Mouse (Mus musculus) adrenal gland, postnatal 14 days (tissue): ENCODE data around the gene Hspa1a. TPM values are rescaled to one million over a fixed set of nuclear protein-coding genes. Genes with fewer than 3 reads are reported as not detected.
A peak's percentile ranks its signal among the peaks of the same experiment; 100 is the strongest.

ENCODE experiments used
- DNase-seq: peaks from one replicate; pipeline ENCODE4 v3.0.0; 2021; ENCODE audit warnings: mixed read lengths
- total RNA-seq: library from RNA; stranded (reverse); gene quantifications from 2 replicates; pipeline ENCODE4 v1.2.3, GENCODE M21; 2021

Hspa1a gene
- total RNA-seq, 1 experiment from 2014 or later: 38.7 TPM

DNA sequence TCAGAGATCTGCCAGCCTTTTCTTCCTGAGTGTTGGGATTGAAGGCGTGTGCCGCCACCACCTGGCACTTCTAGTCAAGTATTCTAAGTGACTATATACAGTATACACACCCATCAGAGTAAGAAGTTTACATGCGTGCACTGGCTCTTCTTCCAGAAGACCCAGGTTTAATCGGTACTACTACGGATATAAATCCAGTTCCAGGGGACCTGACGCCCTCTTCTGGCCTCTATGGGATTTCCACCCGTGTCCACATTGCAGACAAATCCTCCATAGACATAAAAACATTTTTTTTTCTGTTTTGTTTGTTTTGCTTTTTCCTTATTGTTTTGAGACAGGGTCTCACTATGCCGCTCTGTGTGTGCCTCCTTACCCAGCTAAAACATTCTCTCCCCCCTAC is 24.4 kb downstream of the Hspa1a start:
- peak; percentile 64 for DNase-seq

DNA sequence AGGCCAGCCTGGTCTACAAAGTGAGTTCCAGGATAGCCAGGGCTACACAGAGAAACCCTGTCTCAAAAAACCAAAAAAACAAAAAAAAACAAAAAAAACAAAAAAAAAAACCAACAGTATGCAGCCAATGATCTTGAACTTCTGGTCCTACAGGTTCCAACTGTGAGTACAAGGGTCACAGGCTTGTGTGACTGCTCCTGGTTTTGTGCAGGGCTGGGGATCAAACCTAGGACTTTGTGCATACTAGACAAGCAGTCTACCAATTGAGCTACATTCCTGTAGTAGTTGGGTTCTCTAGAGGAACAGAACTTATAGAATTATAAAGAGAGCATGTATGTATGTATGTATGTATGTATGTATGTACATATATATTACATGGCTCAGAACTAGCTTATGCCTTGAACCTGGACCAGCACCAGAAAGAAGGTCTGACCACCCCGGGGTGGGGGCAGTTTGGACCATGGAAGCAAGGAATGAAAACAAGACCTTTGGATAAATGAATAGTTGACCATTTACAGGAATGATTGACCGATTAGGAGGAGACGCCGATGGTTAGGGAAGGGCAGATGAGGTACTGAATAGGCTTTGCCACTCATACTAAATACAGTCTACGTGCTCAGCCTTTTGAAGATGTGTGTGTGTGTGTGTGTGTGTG is 25.3 kb downstream of the Hspa1a start:
- no peak for DNase-seq

DNA sequence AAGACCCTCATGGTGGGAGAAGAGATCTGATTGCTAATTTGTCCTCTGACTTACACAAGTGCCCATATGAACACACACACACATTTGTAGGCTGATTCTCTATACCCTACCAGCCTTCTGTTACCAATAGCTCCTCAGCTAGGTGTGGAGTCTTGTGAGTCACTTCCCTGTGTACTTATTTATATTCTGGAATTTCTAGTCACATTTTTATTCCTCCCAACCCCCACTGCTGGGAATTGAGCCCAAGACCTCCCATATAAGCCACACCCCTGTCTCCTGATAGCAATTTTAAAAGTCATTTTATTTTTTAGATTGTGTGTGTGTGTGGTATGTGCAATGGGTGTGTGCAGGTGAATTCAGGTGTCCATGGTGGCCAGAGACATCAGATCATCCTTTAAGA is 27.6 kb downstream of the Hspa1a start:
- no peak for DNase-seq

DNA sequence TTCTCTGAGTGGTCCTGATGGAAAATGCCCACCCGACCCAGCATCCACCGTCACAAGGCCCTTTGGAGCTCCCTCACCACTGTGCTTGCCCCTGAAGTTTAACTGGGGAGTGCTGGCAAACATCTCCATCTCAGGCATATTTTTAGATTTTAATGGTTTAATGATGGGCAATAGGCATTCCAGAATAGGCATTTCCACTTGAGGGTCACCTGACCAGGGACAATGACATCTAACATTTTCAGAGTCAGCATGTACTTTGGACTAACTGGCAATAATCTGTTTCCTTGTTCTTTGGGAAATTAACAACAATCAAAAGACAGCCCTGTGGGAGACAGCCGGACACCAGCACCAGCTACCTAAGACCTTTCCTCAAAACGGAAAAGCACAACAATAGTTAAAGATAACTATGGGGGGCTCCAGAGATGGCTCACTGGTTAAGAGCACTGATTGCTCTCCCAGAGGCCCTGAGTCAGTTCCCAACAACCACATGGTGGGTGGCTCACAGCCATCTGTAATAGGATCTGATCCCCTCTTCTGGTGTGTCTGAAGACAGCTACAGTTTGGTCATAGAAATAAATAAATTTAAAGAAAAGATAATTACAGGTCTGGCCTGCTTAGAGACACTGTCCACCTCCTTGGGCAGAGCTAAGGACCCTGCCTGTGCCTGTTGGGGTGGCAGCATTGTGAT is 28.7 kb downstream of the Hspa1a start:
- no peak for DNase-seq

DNA sequence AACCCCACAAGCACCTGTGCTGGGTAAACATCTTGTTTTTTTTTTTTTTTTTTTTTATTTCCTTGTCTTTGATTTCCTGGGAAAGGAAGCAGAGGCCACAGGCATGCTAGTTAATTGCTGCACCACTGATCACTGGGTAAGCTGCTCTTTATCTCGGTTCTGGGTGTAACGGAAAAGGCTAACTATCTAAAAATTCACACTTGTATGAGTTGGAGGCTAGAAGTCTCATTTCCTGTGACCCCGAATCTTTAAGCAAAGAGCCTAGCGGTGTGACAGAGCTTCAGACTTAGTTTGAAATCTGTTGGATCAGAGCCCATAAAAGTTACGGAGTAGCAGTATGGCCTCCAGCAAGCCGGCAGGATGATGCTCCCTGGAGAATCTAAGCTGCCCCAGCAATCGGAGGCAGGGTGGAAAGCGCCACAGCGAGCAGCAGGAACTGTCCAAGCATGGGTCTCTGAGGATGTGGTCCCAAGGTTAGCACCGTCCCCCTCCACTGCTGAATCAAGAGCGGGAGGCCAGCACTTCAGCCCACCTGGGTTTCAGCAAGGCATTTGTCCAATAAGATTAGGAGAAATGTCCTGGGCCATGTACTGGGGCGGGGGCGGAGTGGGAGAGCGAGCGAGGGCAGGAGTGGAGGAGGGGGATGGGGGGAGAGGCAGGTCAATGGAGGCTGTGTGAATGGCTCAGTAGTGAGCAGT is 30.5 kb downstream of the Hspa1a start:
- peak; percentile 53 for DNase-seq

DNA sequence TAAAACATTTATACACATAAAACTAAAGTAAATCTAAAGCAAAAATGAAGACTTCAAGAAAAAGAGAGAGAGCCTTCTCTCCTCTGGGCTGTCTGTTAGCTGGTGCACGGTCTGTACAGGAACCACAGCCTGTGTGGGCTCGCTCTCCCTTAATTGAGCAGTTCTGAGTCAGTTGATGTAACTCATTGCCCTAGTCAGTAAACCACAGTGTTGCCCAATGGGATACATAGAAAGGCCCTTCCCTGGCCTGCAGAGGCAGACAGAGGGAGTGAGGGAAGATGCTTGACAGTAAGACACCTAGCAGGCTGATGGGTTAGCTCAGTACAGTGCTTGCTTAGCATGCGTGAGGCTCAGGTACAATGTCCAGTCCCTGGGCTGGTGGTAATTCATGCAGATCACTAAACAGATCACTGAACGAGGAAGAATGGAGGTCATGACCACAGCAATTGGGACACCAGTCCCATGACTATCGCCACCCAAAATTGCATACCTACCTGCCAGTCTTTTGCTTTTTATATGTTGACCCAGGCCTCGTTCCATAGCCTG is 33.9 kb downstream of the Hspa1a start:
- DNase-seq: no peak

DNA sequence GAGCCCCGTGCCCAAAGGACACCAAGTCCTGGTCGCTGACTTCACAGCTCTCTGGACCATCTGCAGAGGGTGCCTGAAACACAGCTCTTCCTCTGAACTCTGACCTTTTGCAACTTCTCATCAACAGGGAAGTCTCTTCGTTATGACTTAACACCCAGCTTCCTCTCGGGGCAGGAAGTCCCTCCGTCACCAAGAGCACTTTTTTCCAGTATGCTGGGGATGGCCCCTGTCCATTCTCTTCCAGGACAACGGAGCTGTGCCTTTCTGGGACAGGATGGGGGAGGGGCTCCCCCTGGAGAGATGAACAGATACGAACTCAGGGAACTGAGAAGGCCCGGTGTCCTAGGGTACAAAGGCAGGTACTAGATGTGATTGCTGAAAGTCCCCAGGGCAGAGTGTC is 37.1 kb downstream of the Hspa1a start:
- peak; percentile 48 for DNase-seq

DNA sequence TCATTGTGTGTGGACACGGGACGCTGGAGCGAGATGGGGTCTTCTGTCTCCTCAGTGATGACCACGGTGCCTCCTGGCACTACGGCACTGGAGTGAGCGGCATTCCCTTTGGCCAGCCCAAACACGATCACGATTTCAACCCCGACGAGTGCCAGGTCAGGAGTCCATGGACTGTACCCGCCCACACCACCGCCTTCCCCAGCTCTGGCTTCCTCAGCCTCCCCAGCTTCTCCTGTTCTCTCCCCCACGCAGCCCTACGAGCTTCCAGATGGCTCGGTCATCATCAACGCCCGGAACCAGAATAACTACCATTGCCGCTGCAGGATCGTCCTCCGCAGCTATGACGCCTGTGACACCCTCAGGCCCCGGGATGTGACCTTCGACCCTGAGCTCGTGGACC is 37.9 kb downstream of the Hspa1a start:
- DNase-seq: no peak

DNA sequence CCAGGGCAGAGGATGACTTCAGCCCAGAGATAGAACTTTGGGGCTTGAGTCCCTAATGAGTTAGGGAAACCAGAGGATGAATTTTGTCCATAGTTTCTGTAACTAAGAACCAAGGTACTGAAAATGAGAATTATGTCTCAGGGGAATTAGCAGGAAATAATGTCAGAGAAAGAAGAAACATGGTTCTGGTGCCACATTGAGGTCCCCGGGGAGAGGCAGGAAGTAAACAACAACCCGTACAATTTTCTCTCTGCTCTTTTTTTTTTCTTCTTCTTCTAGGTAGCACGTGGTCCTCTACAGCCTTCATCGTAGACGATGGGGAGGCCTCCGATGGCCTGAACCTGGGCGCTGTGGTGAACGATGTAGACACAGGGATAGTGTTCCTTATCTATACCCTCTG is 39.7 kb downstream of the Hspa1a start:
- no peak for DNase-seq

DNA sequence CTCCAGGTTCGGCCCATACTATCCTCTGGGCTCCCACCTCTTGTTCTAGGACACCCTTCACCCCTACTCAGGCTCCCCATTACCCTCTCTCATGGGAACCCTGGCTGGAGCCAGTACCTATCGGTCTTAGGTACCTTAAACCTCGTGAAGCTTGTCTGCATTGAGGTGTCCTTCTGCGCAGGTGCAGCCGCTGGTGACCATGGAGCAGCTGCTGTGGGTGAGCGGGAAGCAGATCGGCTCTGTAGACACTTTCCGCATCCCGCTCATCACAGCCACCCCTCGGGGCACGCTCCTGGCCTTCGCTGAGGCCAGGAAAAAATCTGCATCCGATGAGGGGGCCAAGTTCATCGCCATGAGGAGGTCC is 40.2 kb downstream of the Hspa1a start:
- peak; percentile 40 for DNase-seq

DNA sequence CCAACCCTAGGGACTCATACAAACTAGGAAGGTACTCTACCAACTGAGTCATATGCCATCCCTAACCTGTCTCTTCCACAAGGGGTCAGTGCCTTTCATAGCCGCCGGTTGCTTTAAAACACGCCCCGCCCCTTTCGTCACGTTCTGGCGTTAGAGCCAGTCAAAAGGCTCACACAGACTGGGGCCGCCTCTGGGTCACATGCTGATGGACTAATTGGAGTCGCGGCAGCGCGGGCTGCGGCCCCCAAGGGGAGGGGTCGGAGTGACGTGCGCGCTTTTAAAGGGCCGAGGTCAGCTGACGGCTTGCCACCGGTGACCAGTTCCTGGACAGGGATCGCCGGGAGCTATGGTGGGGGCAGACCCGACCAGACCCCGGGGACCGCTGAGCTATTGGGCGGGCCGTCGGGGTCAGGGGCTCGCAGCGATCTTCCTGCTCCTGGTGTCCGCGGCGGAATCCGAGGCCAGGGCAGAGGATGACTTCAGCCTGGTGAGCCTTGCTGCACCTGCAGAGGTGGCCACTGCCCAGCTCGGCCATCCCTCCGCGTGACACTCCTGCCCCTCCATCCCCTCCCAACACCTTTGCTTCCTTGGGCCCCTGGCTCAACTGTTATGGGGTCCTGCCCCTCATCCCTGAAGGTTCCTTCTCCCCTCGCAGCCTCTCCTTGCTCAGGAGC is 40.8 kb downstream of the Hspa1a start, which contains the start of gene Neu1:
Neu1 (plus strand) TSS at position 193 of the 674 bp plus-strand sequence.
- peak; percentile 99 for DNase-seq

DNA sequence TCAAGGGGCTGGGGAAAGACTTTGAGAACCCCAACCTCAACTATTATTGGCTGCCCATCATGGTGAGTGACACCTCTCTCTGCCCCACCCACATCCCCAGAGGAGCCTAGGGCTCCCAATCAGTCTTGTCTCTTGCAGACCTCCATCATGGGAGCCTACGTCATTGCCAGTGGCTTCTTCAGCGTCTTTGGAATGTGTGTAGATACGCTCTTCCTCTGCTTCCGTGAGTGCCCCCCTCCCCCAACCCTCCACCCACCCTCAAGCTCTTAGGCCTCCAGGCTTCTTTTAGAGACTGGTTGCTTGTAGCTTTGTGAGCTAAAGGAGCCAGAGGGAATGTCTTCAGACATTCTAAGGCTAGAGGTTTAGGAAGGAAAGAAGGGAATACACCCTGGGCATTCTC is 43.1 kb downstream of the Hspa1a start:
- DNase-seq: no peak

DNA sequence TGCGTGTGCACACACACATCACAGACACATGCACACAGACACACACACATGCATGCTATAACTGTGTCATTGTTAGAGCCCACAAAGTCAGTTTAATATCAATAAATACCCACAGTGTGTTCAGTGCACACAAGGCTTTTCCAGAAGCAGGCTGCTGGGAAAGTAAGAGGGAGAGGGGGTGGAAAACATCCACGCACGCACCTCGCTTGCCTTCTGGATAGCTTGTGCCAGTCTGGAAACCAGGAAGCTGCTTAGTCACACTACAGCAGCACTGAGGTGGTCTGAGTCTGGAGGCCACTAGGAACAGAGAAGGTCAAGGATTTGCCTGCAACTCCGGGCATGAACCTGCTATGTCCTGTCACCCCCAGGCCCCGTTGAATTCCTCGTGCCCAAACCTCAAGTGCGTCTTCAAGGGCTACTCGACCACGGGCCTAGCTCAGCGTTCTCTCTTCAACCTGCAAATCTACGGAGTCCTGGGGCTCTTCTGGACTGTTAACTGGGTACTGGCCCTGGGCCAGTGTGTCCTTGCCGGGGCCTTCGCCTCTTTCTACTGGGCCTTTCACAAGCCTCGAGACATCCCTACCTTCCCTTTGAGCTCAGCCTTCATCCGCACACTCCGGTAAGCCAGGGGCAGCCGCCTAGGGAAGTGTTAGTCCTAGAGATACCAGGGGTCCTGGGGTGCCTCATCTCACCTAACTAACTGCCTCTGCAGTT is 44.5 kb downstream of the Hspa1a start:
- DNase-seq: peak; percentile 73

DNA sequence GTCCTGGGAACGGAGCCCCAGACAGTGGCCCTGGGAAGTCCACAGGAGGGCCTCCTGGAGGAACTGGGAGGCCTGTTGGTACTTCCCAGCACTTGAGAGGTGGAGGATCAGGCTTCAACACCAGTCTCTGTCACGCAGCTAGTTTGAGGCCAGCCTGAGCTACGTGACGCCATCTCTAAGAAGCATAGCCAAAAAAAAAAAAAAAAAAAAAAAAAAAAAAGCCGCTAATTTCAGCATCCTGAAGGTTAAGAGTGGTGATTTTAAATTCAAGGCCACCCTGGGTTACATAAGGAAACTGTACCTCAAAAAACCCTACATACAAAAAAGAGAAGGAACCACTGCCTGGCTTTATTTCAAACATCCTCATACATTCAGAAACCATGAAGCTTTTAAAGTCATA is 47.7 kb downstream of the Hspa1a start:
- no peak for DNase-seq

DNA sequence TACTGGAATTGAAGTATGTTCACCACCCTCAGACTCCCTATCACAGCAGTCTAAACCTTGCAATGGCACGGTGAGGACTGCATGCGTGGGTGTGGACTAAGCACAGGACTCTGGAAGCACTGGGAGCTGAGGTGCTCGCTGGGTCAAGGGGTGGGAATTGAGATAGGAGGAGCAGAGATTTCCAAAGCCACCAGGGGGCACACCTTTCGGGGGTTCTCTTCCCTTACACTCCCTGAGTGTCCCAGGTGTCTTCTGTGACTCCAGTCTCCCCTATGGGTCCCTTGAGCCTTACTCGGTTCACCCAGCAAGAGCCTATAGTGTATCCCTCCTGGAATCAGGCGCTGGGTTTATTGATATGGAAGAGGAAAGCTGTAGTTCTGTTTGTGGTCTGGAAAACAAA is 49.0 kb downstream of the Hspa1a start:
- DNase-seq: peak; percentile 31

Other genes with a start within 250 kb of the Hspa1a start
- 110 and 152 TPM in 2 replicates for gene C4b, start 228.3 kb downstream of the Hspa1a start, total RNA-seq
- gene Cyp21a1, start 167.6 kb downstream of the Hspa1a start, total RNA-seq: 3,653 and 3,825 TPM in 2 replicates
- 38.0 and 38.6 TPM in 2 replicates for gene Stk19, start 135.2 kb downstream of the Hspa1a start, total RNA-seq
- 65.0 and 65.5 TPM in 2 replicates for gene Dxo, start 135.1 kb downstream of the Hspa1a start, total RNA-seq
- gene Skiv2l, start 121.9 kb downstream of the Hspa1a start, total RNA-seq: 55.0 and 60.0 TPM in 2 replicates
- gene Nelfe, start 121.8 kb downstream of the Hspa1a start, total RNA-seq: 54.4 and 58.4 TPM in 2 replicates
- gene Cfb, start 109.6 kb downstream of the Hspa1a start, total RNA-seq: 36.2 and 180 TPM in 2 replicates
- 13.8 and 15.2 TPM in 2 replicates for gene Zbtb12, start 92.7 kb downstream of the Hspa1a start, total RNA-seq
- gene Gm20547, start 90.1 kb downstream of the Hspa1a start, total RNA-seq: not detected in 2 replicates
- 43.2 and 54.5 TPM in 2 replicates for gene C2, start 73.9 kb downstream of the Hspa1a start, total RNA-seq
- 112 and 134 TPM in 2 replicates for gene Ehmt2, start 73.7 kb downstream of the Hspa1a start, total RNA-seq
- gene Slc44a4, start 57.7 kb downstream of the Hspa1a start, total RNA-seq: 1.5 and 1.7 TPM in 2 replicates
- 19.3 and 25.2 TPM in 2 replicates for gene Neu1, start 40.9 kb downstream of the Hspa1a start, total RNA-seq
- 29.6 and 90.6 TPM in 2 replicates for gene Hspa1b, start 12.9 kb downstream of the Hspa1a start, total RNA-seq
- gene Gm20481, start 2.2 kb downstream of the Hspa1a start, total RNA-seq: not detected in 2 replicates
- gene Hspa1l, start 547 bp upstream of the Hspa1a start, total RNA-seq: 0.34 and 0.37 TPM in 2 replicates
- 39.4 and 44.2 TPM in 2 replicates for gene Lsm2, start 9.7 kb upstream of the Hspa1a start, total RNA-seq
- gene Vars, start 28.8 kb upstream of the Hspa1a start, total RNA-seq: 55.3 and 71.7 TPM in 2 replicates
- 0.85 and 1.2 TPM in 2 replicates for gene Vwa7, start 44.4 kb upstream of the Hspa1a start, total RNA-seq
- 1.3 and 1.7 TPM in 2 replicates for gene Sapcd1, start 55.9 kb upstream of the Hspa1a start, total RNA-seq
- gene Msh5, start 74.6 kb upstream of the Hspa1a start, total RNA-seq: 1.8 and 3.6 TPM in 2 replicates
- 83.0 and 109 TPM in 2 replicates for gene Clic1, start 77.8 kb upstream of the Hspa1a start, total RNA-seq
- 24.2 and 30.6 TPM in 2 replicates for gene Ddah2, start 86.9 kb upstream of the Hspa1a start, total RNA-seq
- gene Ly6g6c, start 93.2 kb upstream of the Hspa1a start, total RNA-seq: not detected in 2 replicates
- 0.26 and 0.71 TPM in 2 replicates for gene Mpig6b, start 94.0 kb upstream of the Hspa1a start, total RNA-seq
- not detected in 2 replicates for gene Ly6g6e, start 104.7 kb upstream of the Hspa1a start, total RNA-seq
- 1.1 and 1.7 TPM in 2 replicates for gene Ly6g6d, start 105.9 kb upstream of the Hspa1a start, total RNA-seq
- gene Ly6g6f, start 113.5 kb upstream of the Hspa1a start, total RNA-seq: not detected in 2 replicates
- gene Abhd16a, start 117.1 kb upstream of the Hspa1a start, total RNA-seq: 69.7 and 76.3 TPM in 2 replicates
- not detected in 2 replicates for gene Ly6g5c, start 136.1 kb upstream of the Hspa1a start, total RNA-seq
- gene Ly6g5b, start 143.3 kb upstream of the Hspa1a start, total RNA-seq: 0.33 and 1.1 TPM in 2 replicates
- gene Gpank1, start 149.3 kb upstream of the Hspa1a start, total RNA-seq: 11.3 and 12.3 TPM in 2 replicates
- 210 and 214 TPM in 2 replicates for gene Csnk2b, start 149.9 kb upstream of the Hspa1a start, total RNA-seq
- 23.6 and 24.8 TPM in 2 replicates for gene D17H6S53E, start 154.2 kb upstream of the Hspa1a start, total RNA-seq
- 3.3 and 35.6 TPM in 2 replicates for gene Apom, start 159.9 kb upstream of the Hspa1a start, total RNA-seq
- 357 and 375 TPM in 2 replicates for gene Bag6, start 163.0 kb upstream of the Hspa1a start, total RNA-seq
- 246 and 247 TPM in 2 replicates for gene Prrc2a, start 192.7 kb upstream of the Hspa1a start, total RNA-seq
- gene Aif1, start 203.9 kb upstream of the Hspa1a start, total RNA-seq: 3.3 and 5.6 TPM in 2 replicates
- gene Lst1, start 216.3 kb upstream of the Hspa1a start, total RNA-seq: 5.6 and 11.9 TPM in 2 replicates
- gene Ltb, start 222.3 kb upstream of the Hspa1a start, total RNA-seq: 4.3 and 35.6 TPM in 2 replicates
- gene Tnf, start 229.9 kb upstream of the Hspa1a start, total RNA-seq: 0.33 and 1.4 TPM in 2 replicates
- gene Lta, start 233.2 kb upstream of the Hspa1a start, total RNA-seq: 0.33 and 2.7 TPM in 2 replicates
- 0.67 TPM in 1 of 2 replicates, not detected in the other for gene Gm16181, start 248.7 kb upstream of the Hspa1a start, total RNA-seq